Mouse (Mus musculus): ENCODE data around the gene Tmem119. TPM values are rescaled to one million over a fixed set of nuclear protein-coding genes. Genes with fewer than 3 reads are reported as not detected.
A peak's percentile ranks its signal among the peaks of the same experiment; 100 is the strongest.

The Tmem119 gene
- polyA plus RNA-seq, 2 experiments = 86.0 to 107 TPM

GRCm38 (mm10) chr5:113808177-113808576 lies 7.9 kb upstream of the Tmem119 start:
- Histone ChIP-seq H3K4me2 (replicated peaks; ENCODE audit: low read depth, low read length, severe bottlenecking) (peak overlapping the region; percentile 8; the same call in 1 of the 2 replicates), H3K9me3 (ENCODE audit: control insufficient read depth, low read length) (peaks cover 9% of the 10 kb centered on the region), H3K9ac (ENCODE audit: low read depth, low read length, severe bottlenecking) (no peak overlapping the region), H3K4me3 (replicated peaks; ENCODE audit: low read length) (no peak overlapping the region), H3K4me1 (ENCODE audit: control insufficient read depth, insufficient read depth, low read length) (peaks cover 30% of the 10 kb centered on the region), H3K27me3 (ENCODE audit: control insufficient read depth, insufficient read depth, low read length) (no peaks in the 10 kb centered on the region), H3K27ac (replicated peaks; ENCODE audit: low read depth, low read length) (0 out of 2 replicates have a peak overlapping the region, but pooled peaks have one; percentile 13), H3K36me3 (ENCODE audit: control insufficient read depth, insufficient read depth, low read length) (no peaks in the 10 kb centered on the region)
- 27% methylated on average over 2 of the region's 2 CpGs for WGBS
- ATAC-seq (ENCODE audit: low FRiP score, low read depth) (peak; percentile 39), DNase-seq (ENCODE audit: low spot score) (peak; percentile 73)
- TF ChIP-seq POLR2A (IDR thresholded peaks at IDR 0.05; ENCODE audit: borderline replicate concordance, extremely low read depth, insufficient read depth, insufficient read length) = no peak

GRCm38 (mm10) chr5:113807712-113808111 lies 7.4 kb upstream of the Tmem119 start:
- DNase-seq (ENCODE audit: low spot score) (no peak), ATAC-seq (ENCODE audit: low FRiP score, low read depth) (peak; percentile 18; the same call in 1 of the 2 replicates)
- H3K27me3 ChIP-seq (ENCODE audit: control insufficient read depth, insufficient read depth, low read length) = no peaks in the 10 kb centered on the region
- no peak overlapping the region for H3K9ac ChIP-seq (ENCODE audit: low read depth, low read length, severe bottlenecking)
- no peak overlapping the region for H3K27ac ChIP-seq (replicated peaks; ENCODE audit: low read depth, low read length)
- H3K4me2 ChIP-seq (replicated peaks; ENCODE audit: low read depth, low read length, severe bottlenecking) = no peak overlapping the region; the same call in 1 of the 2 replicates
- H3K4me3 ChIP-seq (replicated peaks; ENCODE audit: low read length) = no peak overlapping the region
- TF ChIP-seq POLR2A (IDR thresholded peaks at IDR 0.05; ENCODE audit: borderline replicate concordance, extremely low read depth, insufficient read depth, insufficient read length) = no peak
- no peaks in the 10 kb centered on the region for H3K36me3 ChIP-seq (ENCODE audit: control insufficient read depth, insufficient read depth, low read length)
- H3K4me1 ChIP-seq (ENCODE audit: control insufficient read depth, insufficient read depth, low read length) = peaks cover 30% of the 10 kb centered on the region
- H3K9me3 ChIP-seq (ENCODE audit: control insufficient read depth, low read length) = peaks cover 9% of the 10 kb centered on the region
- WGBS = 11% methylated on average over 9 of the region's 9 CpGs

GRCm38 (mm10) chr5:113806414-113806813 lies 6.1 kb upstream of the Tmem119 start:
- H3K9ac ChIP-seq (ENCODE audit: low read depth, low read length, severe bottlenecking) = no peak overlapping the region
- H3K36me3 ChIP-seq (ENCODE audit: control insufficient read depth, insufficient read depth, low read length) = no peaks in the 10 kb centered on the region
- peaks cover 9% of the 10 kb centered on the region for H3K9me3 ChIP-seq (ENCODE audit: control insufficient read depth, low read length)
- H3K4me3 ChIP-seq (replicated peaks; ENCODE audit: low read length) = no peak overlapping the region
- 15% methylated on average over 10 of the region's 10 CpGs for WGBS
- no peak overlapping the region for H3K27ac ChIP-seq (replicated peaks; ENCODE audit: low read depth, low read length)
- no peak overlapping the region for H3K4me2 ChIP-seq (replicated peaks; ENCODE audit: low read depth, low read length, severe bottlenecking)
- peaks cover 30% of the 10 kb centered on the region for H3K4me1 ChIP-seq (ENCODE audit: control insufficient read depth, insufficient read depth, low read length)
- H3K27me3 ChIP-seq (ENCODE audit: control insufficient read depth, insufficient read depth, low read length) = no peaks in the 10 kb centered on the region
- no peak for DNase-seq (ENCODE audit: low spot score)
- no peak for ATAC-seq (ENCODE audit: low FRiP score, low read depth)
- no peak for TF ChIP-seq POLR2A (IDR thresholded peaks at IDR 0.05; ENCODE audit: borderline replicate concordance, extremely low read depth, insufficient read depth, insufficient read length)

GRCm38 (mm10) chr5:113805301-113805700 lies 5.0 kb upstream of the Tmem119 start:
- TF ChIP-seq POLR2A (IDR thresholded peaks at IDR 0.05; ENCODE audit: borderline replicate concordance, extremely low read depth, insufficient read depth, insufficient read length) = no peak
- H3K4me3 ChIP-seq (replicated peaks; ENCODE audit: low read length) = no peak overlapping the region
- DNase-seq (ENCODE audit: low spot score) (no peak), ATAC-seq (ENCODE audit: low FRiP score, low read depth) (no peak)
- peaks cover 37% of the 10 kb centered on the region for H3K4me1 ChIP-seq (ENCODE audit: control insufficient read depth, insufficient read depth, low read length)
- 61% methylated on average over 9 of the region's 9 CpGs for WGBS
- H3K9me3 ChIP-seq (ENCODE audit: control insufficient read depth, low read length) = 0 out of 2 replicates have a peak, but pooled peaks cover under 1% of the 10 kb centered on the region
- no peaks in the 10 kb centered on the region for H3K36me3 ChIP-seq (ENCODE audit: control insufficient read depth, insufficient read depth, low read length)
- no peak overlapping the region for H3K27ac ChIP-seq (replicated peaks; ENCODE audit: low read depth, low read length)
- H3K4me2 ChIP-seq (replicated peaks; ENCODE audit: low read depth, low read length, severe bottlenecking) = no peak overlapping the region
- H3K27me3 ChIP-seq (ENCODE audit: control insufficient read depth, insufficient read depth, low read length) = no peaks in the 10 kb centered on the region
- no peak overlapping the region for H3K9ac ChIP-seq (ENCODE audit: low read depth, low read length, severe bottlenecking)

- H3K36me3 ChIP-seq (ENCODE audit: control insufficient read depth, insufficient read depth, low read length) = no peaks in the 10 kb centered on the region
- H3K4me1 ChIP-seq (ENCODE audit: control insufficient read depth, insufficient read depth, low read length) = peaks cover 37% of the 10 kb centered on the region
- DNase-seq (ENCODE audit: low spot score) = no peak
- H3K4me2 ChIP-seq (replicated peaks; ENCODE audit: low read depth, low read length, severe bottlenecking) = no peak overlapping the region
- H3K9me3 ChIP-seq (ENCODE audit: control insufficient read depth, low read length) = no peaks in the 10 kb centered on the region
- no peak overlapping the region for H3K4me3 ChIP-seq (replicated peaks; ENCODE audit: low read length)
- no peak for TF ChIP-seq POLR2A (IDR thresholded peaks at IDR 0.05; ENCODE audit: borderline replicate concordance, extremely low read depth, insufficient read depth, insufficient read length)
- no peak for ATAC-seq (ENCODE audit: low FRiP score, low read depth)
- no peaks in the 10 kb centered on the region for H3K27me3 ChIP-seq (ENCODE audit: control insufficient read depth, insufficient read depth, low read length)
- no peak overlapping the region for H3K27ac ChIP-seq (replicated peaks; ENCODE audit: low read depth, low read length)
- H3K9ac ChIP-seq (ENCODE audit: low read depth, low read length, severe bottlenecking) = no peak overlapping the region
- 37% methylated on average over 7 of the region's 7 CpGs for WGBS
Observed at GRCm38 (mm10) chr5:113804395-113804966, 4.2 kb upstream of the Tmem119 start.

All from limb, embryonic 14.5 days (tissue).